Mouse (Mus musculus): ENCODE measurements around the gene Unkl. TPM values are rescaled to one million over a fixed set of nuclear protein-coding genes. Genes with fewer than 3 reads are reported as not detected.
"Not testable (repeated sequence)": the region's sequence is repeated elsewhere in the genome, so short reads cannot be mapped to it uniquely, and the experiment has no call there.

Unkl gene
- polyA plus RNA-seq, 1 experiment from 2014 or later = 5.8 TPM

DNA sequence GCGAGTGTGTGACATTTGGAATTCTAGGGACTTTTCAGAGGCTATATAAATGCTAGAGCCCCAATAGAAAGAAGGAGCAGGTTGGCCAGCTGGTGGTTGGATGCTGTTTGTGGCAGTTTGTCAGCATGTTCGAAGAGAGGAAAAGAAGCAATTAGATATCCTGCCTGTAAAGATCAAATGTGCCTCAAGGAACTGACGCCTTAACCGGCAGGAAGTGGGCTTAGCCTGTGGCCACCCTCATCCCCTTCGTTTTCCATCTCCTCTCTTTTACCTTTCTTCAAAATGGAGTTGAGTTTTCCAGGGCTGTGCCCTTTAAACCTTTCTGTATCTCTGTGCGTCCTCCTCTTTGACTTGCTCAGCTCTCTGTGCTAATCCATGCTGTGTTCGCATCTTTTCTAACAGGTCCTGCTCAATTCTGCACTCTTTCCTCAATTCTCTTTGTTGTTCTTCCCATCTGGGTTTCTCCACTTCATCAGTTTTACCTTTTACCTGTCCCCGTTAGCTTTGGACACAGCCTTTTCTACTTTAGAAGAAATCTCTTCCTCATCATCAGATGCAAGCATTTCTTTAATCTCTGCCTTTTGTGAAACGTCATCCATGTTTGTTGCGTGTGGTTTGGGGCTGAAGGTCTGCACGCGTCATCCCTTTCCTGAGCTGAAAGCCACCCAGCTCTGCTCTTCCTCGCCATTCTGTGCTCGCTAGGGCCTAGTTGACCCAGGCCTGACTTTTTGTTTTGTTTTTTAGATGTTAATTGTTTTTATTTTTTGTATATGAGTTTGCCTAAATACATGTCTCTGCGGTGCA, 31.5 kb downstream of the Unkl start:
- Histone ChIP-seq H3K4me2 (no peak overlapping the region), H3K9me3 (ENCODE audit: low read depth, low read length) (no peaks in the 10 kb centered on the region), H3K9ac (no peak overlapping the region), H3K4me1 (ENCODE audit: insufficient read depth) (no peaks in the 10 kb centered on the region), H3K27ac (ENCODE audit: low read depth) (no peak overlapping the region), H3K4me3 (ENCODE audit: low read depth, low read length) (no peak overlapping the region), H3K36me3 (ENCODE audit: insufficient read depth) (peaks cover 34% of the 10 kb centered on the region), H3K27me3 (ENCODE audit: insufficient read depth, low read length) (no peaks in the 10 kb centered on the region)
- DNase-seq (no peak), ATAC-seq (ENCODE audit: insufficient read depth) (no peak)
- TF ChIP-seq CTCF (IDR thresholded peaks at IDR 0.05; ENCODE audit: low read depth) = no peak
- 91% methylated on average over 15 of the region's 15 CpGs for WGBS

- no peak overlapping the region for H3K9ac ChIP-seq
- peaks cover 23% of the 10 kb centered on the region for H3K36me3 ChIP-seq (ENCODE audit: insufficient read depth)
- WGBS = 69% methylated on average over 1 of the region's 1 CpGs
- no peak for ATAC-seq (ENCODE audit: insufficient read depth)
- H3K4me3 ChIP-seq (ENCODE audit: low read depth, low read length) = no peak overlapping the region
- H3K27me3 ChIP-seq (ENCODE audit: insufficient read depth, low read length) = no peaks in the 10 kb centered on the region
- no peak for TF ChIP-seq CTCF (IDR thresholded peaks at IDR 0.05; ENCODE audit: low read depth)
- no peak overlapping the region for H3K4me2 ChIP-seq
- H3K9me3 ChIP-seq (ENCODE audit: low read depth, low read length) = no peaks in the 10 kb centered on the region
- H3K27ac ChIP-seq (ENCODE audit: low read depth) = no peak overlapping the region
- H3K4me1 ChIP-seq (ENCODE audit: insufficient read depth) = no peaks in the 10 kb centered on the region
- DNase-seq = no peak
Observed at GRCm38 (mm10) chr17:25220746-25221145, 32.5 kb downstream of the Unkl start.

DNA sequence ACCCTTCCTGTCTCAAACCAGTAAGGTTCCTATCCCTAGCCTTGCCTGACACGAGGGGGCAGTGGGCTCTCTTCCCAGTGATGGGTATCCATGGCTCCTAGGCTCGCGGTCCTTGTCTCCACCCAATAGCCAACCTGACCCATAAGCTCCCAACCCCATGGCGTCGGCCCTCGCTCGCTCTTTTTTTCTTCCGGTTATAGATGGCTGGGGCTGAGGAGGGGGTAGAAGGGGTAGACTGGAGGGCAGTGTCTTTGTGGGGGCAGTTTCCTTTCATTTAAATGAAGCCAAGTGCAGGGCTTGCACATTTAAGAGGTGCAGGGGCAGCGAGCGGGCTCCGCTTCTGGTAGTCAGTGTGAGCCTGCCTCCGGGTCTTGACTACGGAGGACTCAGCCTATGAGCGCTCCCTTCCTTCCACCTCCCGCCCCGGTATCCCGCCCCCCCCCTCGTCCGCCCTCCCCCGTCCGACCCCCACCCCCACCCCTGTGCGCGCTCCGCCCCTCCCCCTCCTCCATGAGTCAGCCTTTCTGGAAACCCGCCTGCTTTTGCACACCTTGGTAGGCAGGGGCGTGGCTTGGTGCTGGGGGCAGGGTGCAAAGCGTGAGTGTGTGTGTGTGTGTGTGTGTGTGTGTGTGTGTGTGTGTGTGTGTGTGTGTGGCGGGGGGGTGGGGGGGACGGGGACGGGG, 33.8 kb downstream of the Unkl start:
- Histone ChIP-seq H3K36me3 (ENCODE audit: insufficient read depth) (peaks cover 20% of the 10 kb centered on the region; the same call in 1 of the 2 replicates), H3K4me2 (peak overlapping the region; percentile 70), H3K9ac (peak overlapping the region; percentile 50), H3K27me3 (ENCODE audit: insufficient read depth, low read length) (no peaks in the 10 kb centered on the region), H3K9me3 (ENCODE audit: low read depth, low read length) (no peaks in the 10 kb centered on the region), H3K4me3 (ENCODE audit: low read depth, low read length) (peak overlapping the region; percentile 32), H3K27ac (ENCODE audit: low read depth) (no peak overlapping the region), H3K4me1 (ENCODE audit: insufficient read depth) (no peaks in the 10 kb centered on the region)
- WGBS = 3% methylated on average over 22 of the region's 30 CpGs
- peak; percentile 59 for DNase-seq
- no peak; the same call in 1 of the 2 replicates for TF ChIP-seq CTCF (IDR thresholded peaks at IDR 0.05; ENCODE audit: low read depth)
- peak; percentile 87 for ATAC-seq (ENCODE audit: insufficient read depth)

- Histone ChIP-seq H3K27ac (ENCODE audit: low read depth) (0 out of 2 replicates have a peak overlapping the region, but pooled peaks have one; percentile 30), H3K9ac (peak overlapping the region; percentile 40; the same call in 1 of the 2 replicates), H3K4me3 (ENCODE audit: low read depth, low read length) (peak overlapping the region; percentile 32), H3K4me2 (peak overlapping the region; percentile 70), H3K36me3 (ENCODE audit: insufficient read depth) (peaks cover 20% of the 10 kb centered on the region; the same call in 1 of the 2 replicates)
- 13% methylated on average over 19 of the region's 28 CpGs for WGBS
- not testable (repeated sequence) for H3K4me1 ChIP-seq (ENCODE audit: insufficient read depth); H3K9me3 ChIP-seq (ENCODE audit: low read depth, low read length); H3K27me3 ChIP-seq (ENCODE audit: insufficient read depth, low read length); DNase-seq
- peak; percentile 90 for ATAC-seq (ENCODE audit: insufficient read depth)
Observed at GRCm38 (mm10) chr17:25222504-25222940, 34.3 kb downstream of the Unkl start.

DNA sequence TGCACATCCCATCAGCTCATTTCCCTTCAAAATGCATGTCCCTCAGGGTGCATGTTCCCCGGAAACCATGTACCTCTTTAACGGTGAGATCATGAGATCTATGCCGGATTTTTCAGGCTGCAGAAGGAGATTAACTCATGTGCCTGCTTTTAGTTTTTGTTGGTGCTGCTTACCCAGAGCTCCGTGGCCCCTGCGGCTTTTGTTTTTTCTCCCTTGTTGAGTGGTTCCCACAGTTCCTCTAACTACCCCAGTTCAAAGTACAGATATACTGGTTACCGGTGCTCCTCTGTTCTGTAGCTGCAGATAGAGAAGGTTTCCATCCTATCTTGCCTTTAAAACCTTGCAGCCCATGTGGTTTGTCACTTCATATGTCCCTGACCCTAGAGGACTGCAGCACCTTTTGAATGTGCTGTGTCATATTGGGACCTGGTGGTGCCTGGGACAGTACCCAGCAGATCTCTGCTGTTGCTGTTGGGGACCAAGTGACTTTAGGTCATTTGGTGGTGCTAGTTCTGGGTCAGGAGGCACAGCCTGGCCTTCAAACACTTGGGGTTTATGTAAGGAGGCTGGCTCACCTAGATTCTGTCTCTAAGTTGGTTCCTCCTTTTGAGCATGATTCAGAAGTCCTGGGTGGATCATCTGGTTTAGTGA, 34.9 kb downstream of the Unkl start:
- peak overlapping the region; percentile 52 for H3K4me2 ChIP-seq
- peaks cover 16% of the 10 kb centered on the region; the same call in 1 of the 2 replicates for H3K36me3 ChIP-seq (ENCODE audit: insufficient read depth)
- no peak for TF ChIP-seq CTCF (IDR thresholded peaks at IDR 0.05; ENCODE audit: low read depth)
- ATAC-seq (ENCODE audit: insufficient read depth) (no peak), DNase-seq (no peak)
- H3K4me3 ChIP-seq (ENCODE audit: low read depth, low read length) = peak overlapping the region; percentile 32
- H3K9me3 ChIP-seq (ENCODE audit: low read depth, low read length) = no peaks in the 10 kb centered on the region
- H3K9ac ChIP-seq = peak overlapping the region; percentile 40; the same call in 1 of the 2 replicates
- H3K27ac ChIP-seq (ENCODE audit: low read depth) = 0 out of 2 replicates have a peak overlapping the region, but pooled peaks have one; percentile 30
- no peaks in the 10 kb centered on the region for H3K4me1 ChIP-seq (ENCODE audit: insufficient read depth)
- no peaks in the 10 kb centered on the region for H3K27me3 ChIP-seq (ENCODE audit: insufficient read depth, low read length)
- WGBS = 49% methylated on average over 6 of the region's 6 CpGs

- Histone ChIP-seq H3K4me1 (ENCODE audit: insufficient read depth) (no peaks in the 10 kb centered on the region), H3K27ac (ENCODE audit: low read depth) (no peak overlapping the region), H3K9ac (no peak overlapping the region), H3K9me3 (ENCODE audit: low read depth, low read length) (no peaks in the 10 kb centered on the region), H3K27me3 (ENCODE audit: insufficient read depth, low read length) (no peaks in the 10 kb centered on the region), H3K4me2 (peak overlapping the region; percentile 25; the same call in 1 of the 2 replicates), H3K36me3 (ENCODE audit: insufficient read depth) (peaks cover 18% of the 10 kb centered on the region; the same call in 1 of the 2 replicates), H3K4me3 (ENCODE audit: low read depth, low read length) (no peak overlapping the region)
- ATAC-seq (ENCODE audit: insufficient read depth) (no peak), DNase-seq (no peak)
- TF ChIP-seq CTCF (IDR thresholded peaks at IDR 0.05; ENCODE audit: low read depth) = no peak
- WGBS = 79% methylated on average over 7 of the region's 7 CpGs
Observed at GRCm38 (mm10) chr17:25224586-25225222, 36.5 kb downstream of the Unkl start.

Data from lung, embryonic 14.5 days (tissue).